Mouse (Mus musculus) heart, adult 9 months (tissue): Measurements from ENCODE around the gene Il6ra.
A peak's percentile ranks its signal among the peaks of the same experiment; 100 is the strongest.

ENCODE experiments used
- DNase-seq, 2 experiments: peaks; one replicate each; pipeline ENCODE4 v3.0.0; 2022; ENCODE audit warnings: low spot score in 2 of 2

The Il6ra gene

GRCm38 (mm10) chr3:89912543-89913391 is at the start of gene Il6ra:
Gene Il6ra (minus strand): TSS chr3:89913196.
- DNase-seq, result peak; percentile 93 to 94

- DNase-seq, result peak; percentile 56 to 62
These were observed 49.2 kb upstream of the Il6ra start for GRCm38 (mm10) chr3:89962059-89962750.

- peak; percentile 21 to 37 for DNase-seq
These were observed 48.4 kb upstream of the Il6ra start for GRCm38 (mm10) chr3:89961436-89961835.

- DNase-seq, result peak; percentile 91 to 92
These were observed 47.5 kb upstream of the Il6ra start for GRCm38 (mm10) chr3:89960469-89960868.

- DNase-seq, result no peak
These were observed 46.4 kb upstream of the Il6ra start for GRCm38 (mm10) chr3:89959435-89959834.

GRCm38 (mm10) chr3:89957880-89958279 is 44.9 kb upstream of the Il6ra start:
- DNase-seq, result no peak

- DNase-seq, result no peak
These were observed 43.4 kb upstream of the Il6ra start for GRCm38 (mm10) chr3:89956177-89956971.

- DNase-seq, result peak in 1 of 2 experiments; percentile 70
These were observed 40.4 kb upstream of the Il6ra start for GRCm38 (mm10) chr3:89953420-89953819.

GRCm38 (mm10) chr3:89948655-89949054 is 35.7 kb upstream of the Il6ra start:
- DNase-seq, result no peak

GRCm38 (mm10) chr3:89948021-89948420 is 35.0 kb upstream of the Il6ra start:
- DNase-seq, result no peak

- no peak for DNase-seq
These were observed 32.0 kb upstream of the Il6ra start for GRCm38 (mm10) chr3:89945026-89945425.

- DNase-seq, result no peak
These were observed 29.9 kb upstream of the Il6ra start for GRCm38 (mm10) chr3:89942894-89943293.

GRCm38 (mm10) chr3:89936495-89936894 is 23.5 kb upstream of the Il6ra start:
- no peak for DNase-seq

- DNase-seq, result no peak
These were observed 19.9 kb upstream of the Il6ra start for GRCm38 (mm10) chr3:89932925-89933324.

GRCm38 (mm10) chr3:89928956-89929355 is 16.0 kb upstream of the Il6ra start:
- DNase-seq, result no peak

GRCm38 (mm10) chr3:89926440-89926839 is 13.4 kb upstream of the Il6ra start:
- DNase-seq, result no peak

- DNase-seq, result no peak
These were observed 7.7 kb upstream of the Il6ra start for GRCm38 (mm10) chr3:89920711-89921110.

- DNase-seq, result no peak
These were observed 4.4 kb upstream of the Il6ra start for GRCm38 (mm10) chr3:89917408-89917807.

- DNase-seq, result no peak
These were observed 3.6 kb upstream of the Il6ra start for GRCm38 (mm10) chr3:89916622-89917021.

- DNase-seq, result no peak
These were observed 1.7 kb upstream of the Il6ra start for GRCm38 (mm10) chr3:89914700-89915099.

GRCm38 (mm10) chr3:89912108-89912542 is 871 bp downstream of the Il6ra start:
- peak; percentile 41 to 63 for DNase-seq

GRCm38 (mm10) chr3:89911207-89911606 is 1.8 kb downstream of the Il6ra start:
- DNase-seq, result peak; percentile 43 to 82
